Mouse (Mus musculus) thymus, adult 2 months (tissue): ENCODE results near the gene Cyp4a30b.

Experiments used
- CTCF ChIP-seq: fragments of 200-500 bp; IDR thresholded peaks from 2 replicates; pipeline ENCODE4 v1.5.1; 2012; ENCODE audit warnings: mild to moderate bottlenecking, control low read depth, low read length, moderate library complexity, borderline replicate concordance; ENCODE audit not compliant: control insufficient read depth, poor library complexity, insufficient read depth; ENCODE audit errors: extremely low read depth
- POLR2A ChIP-seq: fragments of 200-500 bp; IDR thresholded peaks from 2 replicates; pipeline ENCODE4 v1.6.1; 2012; ENCODE audit warnings: mild to moderate bottlenecking, low read length, control low read depth, moderate library complexity; ENCODE audit not compliant: control insufficient read depth, poor library complexity, insufficient read depth; ENCODE audit errors: extremely low read depth

DNA sequence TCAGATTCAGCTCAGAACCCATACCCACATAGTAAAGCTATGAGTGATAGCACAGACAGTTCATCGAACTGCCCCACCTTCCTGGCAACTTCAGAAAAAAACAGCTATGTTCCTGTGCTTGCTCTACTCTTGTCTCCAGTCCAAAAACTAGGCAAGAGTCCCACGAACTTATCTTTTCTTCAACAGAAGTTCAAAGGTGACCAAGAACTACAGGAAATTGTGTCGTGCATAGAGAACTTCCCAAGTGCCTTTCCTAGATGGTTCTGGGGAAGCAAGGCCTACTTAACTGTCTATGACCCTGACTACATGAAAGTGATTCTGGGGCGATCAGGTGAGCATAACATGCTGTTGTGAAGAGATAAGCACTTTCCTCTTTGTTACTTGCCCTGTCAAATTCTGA, 67.0 kb downstream of the Cyp4a30b start:
- TF ChIP-seq CTCF, result no peak
- no peak for TF ChIP-seq POLR2A
